Mouse (Mus musculus) liver (tissue): ENCODE data around the gene Ofcc1.

Experiments used
- DNase-seq: peaks from one replicate; pipeline ENCODE4 v3.0.0-alpha.2; 2020; ENCODE audit warnings: mixed read lengths

Gene Ofcc1

GRCm38 (mm10) chr13:39979294-39980061, 381.8 kb downstream of the Ofcc1 start:
- no peak for DNase-seq

GRCm38 (mm10) chr13:39968349-39969016, 392.8 kb downstream of the Ofcc1 start:
- DNase-seq, result no peak

- no peak for DNase-seq
Observed at GRCm38 (mm10) chr13:39957226-39957625, 404.0 kb downstream of the Ofcc1 start.

- DNase-seq, result no peak
Observed at GRCm38 (mm10) chr13:39956017-39956416, 405.2 kb downstream of the Ofcc1 start.
